Comparison of ENCODE assay signal across 8 mouse cellular contexts in genomic region chr12:100307501-100308260, GRCm38 (mm10).
DNase-seq lines count a peak whose midpoint lies in the region; ATAC-seq lines count a peak whose summit lies in the region.

No protein-coding gene starts in this region.

- H3K27ac ChIP-seq in forebrain, embryonic 16.5 days (ENCODE audit: low read length) = peak overlapping the region; percentile 54; the same call in 1 of the 2 replicates
- peak overlapping the region; percentile 78 for H3K27ac ChIP-seq in hindbrain, embryonic 14.5 days

- 37% methylated on average over 8 of the region's 8 CpGs for WGBS in forebrain, embryonic 16.5 days
- WGBS in hindbrain, embryonic 14.5 days = 26% methylated on average over 8 of the region's 8 CpGs

- ATAC-seq in cerebellum, adult (ENCODE audit: insufficient number of reproducible peaks, low FRiP score, low TSS enrichment) = peak; percentile 52
- ATAC-seq in forebrain, embryonic 16.5 days = peak; percentile 17; the same call in 1 of the 2 replicates
- peak; percentile 28; the same call in 1 of the 2 replicates for ATAC-seq in hindbrain, embryonic 14.5 days (ENCODE audit: low FRiP score)
- ATAC-seq in erythroblast, adult 5-6 weeks (replicated peaks; ENCODE audit: low FRiP score, poor library complexity, severe bottlenecking) = no peak
- ATAC-seq in activated CD4-positive, CD25-positive, alpha-beta regulatory T cell, adult 4 months = no peak

- H3K9ac ChIP-seq in forebrain, embryonic 16.5 days (replicated peaks; ENCODE audit: low read depth, low read length) = 0 out of 2 replicates have a peak overlapping the region, but pooled peaks have one; percentile 28
- peak overlapping the region; percentile 26; the same call in 1 of the 2 replicates for H3K9ac ChIP-seq in hindbrain, embryonic 14.5 days

- no peaks in the 10 kb centered on the region for H3K36me3 ChIP-seq in forebrain, embryonic 16.5 days (ENCODE audit: control insufficient read depth, insufficient read depth)
- H3K36me3 ChIP-seq in hindbrain, embryonic 14.5 days (replicated peaks; ENCODE audit: control insufficient read depth, insufficient read depth) = no peaks in the 10 kb centered on the region

- H3K4me2 ChIP-seq in forebrain, embryonic 16.5 days (ENCODE audit: low read length) = no peak overlapping the region
- H3K4me2 ChIP-seq in hindbrain, embryonic 14.5 days (replicated peaks) = no peak overlapping the region

- no peaks in the 10 kb centered on the region for H3K9me3 ChIP-seq in forebrain, embryonic 16.5 days (ENCODE audit: control insufficient read depth, low read length)
- H3K9me3 ChIP-seq in hindbrain, embryonic 14.5 days (ENCODE audit: control insufficient read depth, low read length) = no peaks in the 10 kb centered on the region

- peaks cover 43% of the 10 kb centered on the region for H3K4me1 ChIP-seq in forebrain, embryonic 16.5 days (replicated peaks; ENCODE audit: control insufficient read depth, insufficient read depth, low read length)
- H3K4me1 ChIP-seq in hindbrain, embryonic 14.5 days (replicated peaks; ENCODE audit: control insufficient read depth, insufficient read depth, low read length) = peaks cover 39% of the 10 kb centered on the region

- no peaks in the 10 kb centered on the region for H3K27me3 ChIP-seq in forebrain, embryonic 16.5 days (replicated peaks; ENCODE audit: control insufficient read depth, insufficient read depth, low read length)
- H3K27me3 ChIP-seq in hindbrain, embryonic 14.5 days (ENCODE audit: control insufficient read depth, insufficient read depth, low read length) = no peaks in the 10 kb centered on the region

- H3K4me3 ChIP-seq in forebrain, embryonic 16.5 days (replicated peaks; ENCODE audit: low read length) = no peak overlapping the region
- H3K4me3 ChIP-seq in hindbrain, embryonic 14.5 days (replicated peaks; ENCODE audit: low read length) = no peak overlapping the region

- DNase-seq in adipocyte (ENCODE audit: low spot score) = peak; percentile 71
- no peak for DNase-seq in hindbrain, embryonic 14.5 days (ENCODE audit: low spot score)
- peak; percentile 58 for DNase-seq in lung, postnatal 14 days
- no peak for DNase-seq in layer of hippocampus, postnatal 10 days (ENCODE audit: low spot score in 2 of 2)

Comparison
In these comparisons a context has a peak if more than half of its experiments do, and no peak if none do; other contexts are left out.
1. DNase-seq: peak in adipocyte (single experiment) and lung, postnatal 14 days (single experiment); none in hindbrain, embryonic 14.5 days (single experiment) and layer of hippocampus, postnatal 10 days (0 of 2).
2. ATAC-seq: peak in cerebellum, adult (single experiment), forebrain, embryonic 16.5 days (single experiment) and hindbrain, embryonic 14.5 days (single experiment); none in erythroblast, adult 5-6 weeks (single experiment) and activated CD4-positive, CD25-positive, alpha-beta regulatory T cell, adult 4 months (single experiment).